Mouse (Mus musculus) myocyte (in vitro differentiated cells): ENCODE measurements around the gene Prkg1.

ENCODE experiments used
- CEBPB ChIP-seq: IDR thresholded peaks from 2 replicates; pipeline ENCODE4 v1.6.1; 2011; ENCODE audit warnings: mild to moderate bottlenecking, moderate library complexity; ENCODE audit not compliant: poor library complexity, insufficient read depth, severe bottlenecking
- MAX ChIP-seq: IDR thresholded peaks from one replicate; pipeline ENCODE4 v1.6.1; 2011; ENCODE audit warnings: low read depth, mild to moderate bottlenecking, control low read depth
- POLR2A ChIP-seq: IDR thresholded peaks from one replicate; pipeline ENCODE4 v1.6.1; 2011; ENCODE audit warnings: low read depth, mild to moderate bottlenecking, control low read depth, moderate library complexity; ENCODE audit not compliant: insufficient read length
- REST ChIP-seq: IDR thresholded peaks from one replicate; pipeline ENCODE4 v1.6.1; 2011; ENCODE audit warnings: mild to moderate bottlenecking, control low read depth, moderate library complexity; ENCODE audit not compliant: insufficient read depth, insufficient read length
- SRF ChIP-seq: IDR thresholded peaks from one replicate; pipeline ENCODE4 v1.6.1; 2011; ENCODE audit warnings: low read depth; ENCODE audit not compliant: control insufficient read depth, insufficient read length
- TCF12 ChIP-seq: IDR thresholded peaks from one replicate; pipeline ENCODE4 v1.6.1; 2011; ENCODE audit warnings: mild to moderate bottlenecking, control low read depth; ENCODE audit not compliant: poor library complexity, insufficient read depth, severe bottlenecking

DNA sequence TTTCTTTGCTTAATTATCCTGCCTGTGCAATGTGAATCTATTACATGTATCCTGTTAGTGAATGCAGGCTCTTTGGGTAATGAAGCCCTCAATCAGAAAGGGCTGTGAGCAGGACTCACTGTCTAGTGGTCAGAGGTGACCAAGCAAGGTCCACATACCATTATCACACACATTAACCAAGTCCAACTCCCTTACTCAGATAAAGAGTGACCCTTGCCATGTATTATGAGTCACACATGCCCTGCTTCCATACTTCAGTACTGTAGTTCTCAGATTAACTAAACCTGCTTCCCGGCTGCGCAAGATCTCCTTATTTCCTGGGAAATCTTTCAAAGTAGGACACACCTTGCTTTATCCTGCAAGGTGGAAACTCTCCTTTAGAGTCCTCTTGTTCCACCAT is 1073.6 kb downstream of the Prkg1 start:
- TF ChIP-seq POLR2A, result no peak
- no peak for TF ChIP-seq TCF12
- TF ChIP-seq REST, result no peak
- TF ChIP-seq CEBPB, result no peak
- TF ChIP-seq MAX, result no peak
- no peak for TF ChIP-seq SRF
